Mouse (Mus musculus) cerebellum, adult 11 months (tissue): ENCODE measurements at regions not wholly inside any gene's neighbourhood (a gene's known extent, or its start where the extent isn't known, plus 50 kb on each side); places are given as distances from the start of the nearest gene placed in this dataset.

Source experiments
- DNase-seq: peaks from one replicate; pipeline ENCODE4 v3.0.0; 2022

DNA sequence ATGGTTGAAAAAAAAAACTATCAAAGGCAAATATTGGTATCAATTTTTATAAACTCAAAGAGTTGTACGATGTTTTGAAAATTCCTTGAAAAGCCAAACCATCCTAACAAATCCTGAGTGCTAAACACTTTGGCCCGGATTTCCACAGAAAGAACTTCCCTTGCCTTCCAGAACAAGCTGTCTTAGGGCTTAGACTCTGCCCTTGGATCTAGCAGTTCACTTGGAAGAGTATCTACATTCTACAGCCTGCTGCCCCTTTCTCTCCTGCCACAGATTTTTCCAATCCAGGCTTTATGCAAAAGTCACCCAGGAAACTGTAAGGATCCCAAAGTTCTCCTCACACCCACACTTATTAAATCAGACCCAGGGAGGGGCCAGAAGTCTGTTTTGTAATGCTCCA, 57.6 kb upstream of the Gdf10 start:
- DNase-seq, result no peak

DNA sequence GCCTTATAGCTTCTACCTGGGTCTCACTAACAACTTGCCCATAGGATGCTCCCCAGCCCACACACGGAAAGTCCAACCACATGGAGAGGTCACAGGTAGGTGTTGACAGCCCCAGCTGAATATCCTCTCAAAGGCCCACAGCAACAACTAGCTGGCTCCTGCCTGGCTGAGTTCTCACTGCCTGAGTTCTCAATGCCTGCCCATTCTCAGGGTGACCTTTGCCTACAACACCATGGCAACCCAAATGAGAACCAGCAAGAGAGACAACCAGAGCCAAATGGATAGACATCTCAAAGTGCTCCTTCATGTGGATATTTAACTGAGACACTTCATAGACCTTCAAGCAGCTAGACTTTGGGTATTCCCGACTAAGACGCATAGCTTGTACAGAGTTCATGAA, 55.7 kb upstream of the Gdf10 start:
- DNase-seq, result no peak
